Mouse (Mus musculus) pancreas, adult 10 weeks (tissue): ENCODE measurements around the gene Ajap1. TPM values are rescaled to one million over a fixed set of nuclear protein-coding genes. Genes with fewer than 3 reads are reported as not detected.

Source experiments
- polyA plus RNA-seq: library from polyadenylated mRNA; stranded (reverse); fragments of 350-450 nt; fragmentation: Illumina TruSeq; extraction: RNeasy Lipid Tissue Mini Kit (QIAGEN cat#74804); gene quantifications from one replicate; pipeline ENCODE4 v1.2.3, GENCODE M21; 2015; ENCODE audit warnings: low read depth, low replicate concordance; ENCODE audit not compliant: insufficient read depth

Gene Ajap1
- polyA plus RNA-seq, result not detected

GRCm38 (mm10) chr4:153482459-153483338 lies at the start of gene Ajap1:
TSS of gene Ajap1 (minus strand) at chr4:153482811.

